Mouse (Mus musculus) limb, embryonic 13.5 days (tissue): Measurements from ENCODE around the gene Fndc3a. TPM values are rescaled to one million over a fixed set of nuclear protein-coding genes. Genes with fewer than 3 reads are reported as not detected.

ENCODE experiments used
- ATAC-seq: fragments of 200-750 bp; cut with Nextera tagmentation; 2 replicates; pipeline ENCODE4 v1.8.0; 2017; ENCODE audit warnings: low read depth, moderate number of reproducible peaks, moderate TSS enrichment; ENCODE audit not compliant: low FRiP score
- H3K27ac ChIP-seq: fragments of 300-500 bp; sonication (generic); 2 replicates; pipeline ENCODE4 v1.5.1; 2015; ENCODE audit warnings: inconsistent platforms, mild to moderate bottlenecking, moderate library complexity
- H3K27me3 ChIP-seq: fragments of 300-500 bp; sonication (generic); 2 replicates; pipeline ENCODE4 v1.6.1; 2015; ENCODE audit warnings: mild to moderate bottlenecking, inconsistent platforms
- H3K36me3 ChIP-seq: fragments of 300-500 bp; sonication (generic); 2 replicates; pipeline ENCODE4 v1.6.1; 2015; ENCODE audit warnings: inconsistent platforms, mild to moderate bottlenecking, moderate library complexity
- H3K4me1 ChIP-seq: fragments of 300-500 bp; sonication (generic); 2 replicates; pipeline ENCODE4 v1.6.1; 2015; ENCODE audit warnings: inconsistent platforms
- H3K4me2 ChIP-seq: fragments of 300-500 bp; sonication (generic); replicated peaks from 2 replicates; pipeline ENCODE4 v1.6.1; 2015; ENCODE audit warnings: inconsistent platforms, mild to moderate bottlenecking, moderate library complexity
- H3K4me3 ChIP-seq: fragments of 300-500 bp; sonication (generic); 2 replicates; pipeline ENCODE4 v1.5.1; 2015; ENCODE audit warnings: moderate library complexity, mild to moderate bottlenecking, inconsistent platforms
- H3K9ac ChIP-seq: fragments of 300-500 bp; sonication (generic); 2 replicates; pipeline ENCODE4 v1.6.1; 2015; ENCODE audit warnings: mild to moderate bottlenecking, inconsistent platforms
- H3K9me3 ChIP-seq: fragments of 300-500 bp; sonication (generic); 2 replicates; pipeline ENCODE4 v1.6.1; 2016; ENCODE audit warnings: inconsistent platforms
- WGBS: fragments of 180-500 bp; shearing (Covaris S2); methylation state at CpG from one replicate; pipeline ENCODE4 v1.1.7; 2015; 5-methylcytosine and 5-hydroxymethylcytosine counted together
- polyA plus RNA-seq: library from polyadenylated mRNA; unstranded; fragments of >200 nt; fragmentation: Nextera tagmentation; extraction: Ambion mirVana; gene quantifications from 2 replicates; pipeline ENCODE4 v1.2.1, GENCODE M21; 2015

Gene Fndc3a
- polyA plus RNA-seq, 1 experiment from 2014 or later = 54.0 TPM

- H3K9me3 ChIP-seq = no peaks in the 10 kb centered on the region
- H3K4me2 ChIP-seq = no peak overlapping the region
- H3K27ac ChIP-seq = no peak overlapping the region
- ATAC-seq = no peak
- H3K4me3 ChIP-seq = no peak overlapping the region
- no peak overlapping the region for H3K9ac ChIP-seq
- no peaks in the 10 kb centered on the region for H3K4me1 ChIP-seq
- 57% methylated on average over 2 of the region's 2 CpGs for WGBS
- H3K36me3 ChIP-seq = no peaks in the 10 kb centered on the region
- H3K27me3 ChIP-seq = no peaks in the 10 kb centered on the region
Observed at GRCm38 (mm10) chr14:72519561-72519960, 190.2 kb downstream of the Fndc3a start.

- no peak overlapping the region for H3K4me2 ChIP-seq
- no peaks in the 10 kb centered on the region for H3K9me3 ChIP-seq
- no peak overlapping the region for H3K4me3 ChIP-seq
- H3K4me1 ChIP-seq = no peaks in the 10 kb centered on the region
- no peak for ATAC-seq
- WGBS = 72% methylated on average over 6 of the region's 6 CpGs
- no peaks in the 10 kb centered on the region for H3K27me3 ChIP-seq
- no peak overlapping the region for H3K27ac ChIP-seq
- H3K36me3 ChIP-seq = no peaks in the 10 kb centered on the region
- no peak overlapping the region for H3K9ac ChIP-seq
Observed at GRCm38 (mm10) chr14:72518786-72519185, 191.0 kb downstream of the Fndc3a start.

- WGBS = 30% methylated on average over 5 of the region's 5 CpGs
- ATAC-seq = no peak
- Histone ChIP-seq H3K4me2 (no peak overlapping the region), H3K9ac (no peak overlapping the region), H3K36me3 (no peaks in the 10 kb centered on the region), H3K4me1 (no peaks in the 10 kb centered on the region), H3K9me3 (no peaks in the 10 kb centered on the region), H3K27me3 (no peaks in the 10 kb centered on the region), H3K4me3 (no peak overlapping the region), H3K27ac (no peak overlapping the region)
Observed at GRCm38 (mm10) chr14:72516376-72516775, 193.4 kb downstream of the Fndc3a start.

- 17% methylated on average over 11 of the region's 11 CpGs for WGBS
- Histone ChIP-seq H3K27ac (no peak overlapping the region), H3K9ac (peak overlapping the region; percentile 56; the same call in 1 of the 2 replicates), H3K9me3 (no peaks in the 10 kb centered on the region), H3K27me3 (no peaks in the 10 kb centered on the region), H3K4me3 (peak overlapping the region; percentile 38), H3K4me2 (peak overlapping the region; percentile 65), H3K4me1 (peaks cover 9% of the 10 kb centered on the region), H3K36me3 (no peaks in the 10 kb centered on the region)
- no peak for ATAC-seq
Observed at GRCm38 (mm10) chr14:72506723-72507420, 202.9 kb downstream of the Fndc3a start.

- Histone ChIP-seq H3K9ac (peak overlapping the region; percentile 56; the same call in 1 of the 2 replicates), H3K4me1 (peaks cover 9% of the 10 kb centered on the region), H3K4me2 (peak overlapping the region; percentile 65), H3K36me3 (no peaks in the 10 kb centered on the region), H3K4me3 (peak overlapping the region; percentile 38), H3K9me3 (no peaks in the 10 kb centered on the region), H3K27ac (no peak overlapping the region), H3K27me3 (no peaks in the 10 kb centered on the region)
- 6% methylated on average over 11 of the region's 12 CpGs for WGBS
- ATAC-seq = peak; percentile 73
Observed at GRCm38 (mm10) chr14:72506018-72506722, 203.6 kb downstream of the Fndc3a start.

GRCm38 (mm10) chr14:72504985-72505384 is 204.8 kb downstream of the Fndc3a start:
- Histone ChIP-seq H3K4me1 (peaks cover 9% of the 10 kb centered on the region), H3K27me3 (no peaks in the 10 kb centered on the region), H3K36me3 (no peaks in the 10 kb centered on the region), H3K9me3 (no peaks in the 10 kb centered on the region), H3K9ac (no peak overlapping the region), H3K4me2 (no peak overlapping the region), H3K27ac (no peak overlapping the region), H3K4me3 (no peak overlapping the region)
- 81% methylated on average over 1 of the region's 1 CpGs for WGBS
- no peak for ATAC-seq

GRCm38 (mm10) chr14:72503241-72503640 is 206.6 kb downstream of the Fndc3a start:
- H3K27ac ChIP-seq = no peak overlapping the region
- WGBS = 56% methylated on average over 6 of the region's 6 CpGs
- H3K4me1 ChIP-seq = peaks cover 9% of the 10 kb centered on the region
- no peak for ATAC-seq
- no peak overlapping the region for H3K9ac ChIP-seq
- no peaks in the 10 kb centered on the region for H3K9me3 ChIP-seq
- no peaks in the 10 kb centered on the region for H3K27me3 ChIP-seq
- H3K4me2 ChIP-seq = no peak overlapping the region
- H3K4me3 ChIP-seq = no peak overlapping the region
- H3K36me3 ChIP-seq = no peaks in the 10 kb centered on the region

- H3K27me3 ChIP-seq = no peaks in the 10 kb centered on the region; the same call in 1 of the 2 replicates
- H3K36me3 ChIP-seq = no peaks in the 10 kb centered on the region
- no peak overlapping the region for H3K27ac ChIP-seq
- no peaks in the 10 kb centered on the region for H3K9me3 ChIP-seq
- no peak for ATAC-seq
- H3K4me1 ChIP-seq = no peaks in the 10 kb centered on the region
- no peak overlapping the region for H3K4me3 ChIP-seq
- H3K9ac ChIP-seq = no peak overlapping the region
- WGBS = 56% methylated on average over 1 of the region's 1 CpGs
- H3K4me2 ChIP-seq = no peak overlapping the region
Observed at GRCm38 (mm10) chr14:72493775-72494174, 216.0 kb downstream of the Fndc3a start.

- Histone ChIP-seq H3K27ac (no peak within 1 kb of the TSS), H3K9ac (no peak within 1 kb of the TSS), H3K4me3 (no peak within 1 kb of the TSS), H3K9me3 (no peaks in the 10 kb centered on the region), H3K27me3 (no peaks in the 10 kb centered on the region; the same call in 1 of the 2 replicates), H3K4me2 (no peak within 1 kb of the TSS), H3K36me3 (no peaks in the 10 kb centered on the region), H3K4me1 (no peaks in the 10 kb centered on the region)
- ATAC-seq = no peak
- 89% methylated on average over 5 of the region's 5 CpGs for WGBS
Observed at GRCm38 (mm10) chr14:72491738-72492137, 218.1 kb downstream of the Fndc3a start, which contains the start of gene Gm9195. TSS of gene Gm9195 (minus strand) at chr14:72491838.

GRCm38 (mm10) chr14:72490367-72490766 is 219.4 kb downstream of the Fndc3a start:
- Histone ChIP-seq H3K4me3 (no peak overlapping the region), H3K9ac (no peak overlapping the region), H3K4me2 (no peak overlapping the region), H3K36me3 (no peaks in the 10 kb centered on the region), H3K27me3 (no peaks in the 10 kb centered on the region), H3K4me1 (no peaks in the 10 kb centered on the region), H3K9me3 (no peaks in the 10 kb centered on the region), H3K27ac (no peak overlapping the region)
- ATAC-seq = no peak
- 92% methylated on average over 3 of the region's 3 CpGs for WGBS
